Mouse (Mus musculus) liver, adult 2 months (tissue): ENCODE measurements around the gene Pou2f3. TPM values are rescaled to one million over a fixed set of nuclear protein-coding genes. Genes with fewer than 3 reads are reported as not detected.

Source experiments
- DNase-seq: peaks from one replicate; pipeline ENCODE4 v3.0.0-alpha.2; 2011; ENCODE audit warnings: low read depth, low spot score; ENCODE audit errors: extremely low read depth
- H3K27ac ChIP-seq: fragments of 200-500 bp; replicated peaks from 2 replicates; pipeline ENCODE4 v1.5.1; 2012; ENCODE audit warnings: low read depth, mild to moderate bottlenecking, control low read depth, inconsistent platforms, low read length; ENCODE audit not compliant: insufficient read depth
- H3K27me3 ChIP-seq: fragments of 200-500 bp; 2 replicates; pipeline ENCODE4 v1.6.1; 2012; ENCODE audit warnings: mild to moderate bottlenecking, moderate library complexity, low read length, inconsistent platforms; ENCODE audit not compliant: control insufficient read depth, insufficient read depth
- H3K36me3 ChIP-seq: fragments of 200-500 bp; 2 replicates; pipeline ENCODE4 v1.6.1; 2012; ENCODE audit warnings: low read length, inconsistent platforms; ENCODE audit not compliant: control insufficient read depth, insufficient read depth
- H3K4me1 ChIP-seq: fragments of 200-500 bp; 2 replicates; pipeline ENCODE4 v1.6.1; 2011; ENCODE audit warnings: low read length; ENCODE audit not compliant: control insufficient read depth, insufficient read depth
- H3K4me3 ChIP-seq: fragments of 200-500 bp; 2 replicates; pipeline ENCODE4 v1.5.1; 2011; ENCODE audit warnings: low read depth, mild to moderate bottlenecking, control low read depth, low read length, moderate library complexity; ENCODE audit not compliant: insufficient read depth
- H3K79me2 ChIP-seq: fragments of 200-500 bp; 2 replicates; pipeline ENCODE4 v1.6.1; 2012; ENCODE audit warnings: inconsistent platforms, mild to moderate bottlenecking, low read length, moderate library complexity; ENCODE audit not compliant: control insufficient read depth, insufficient read depth
- H3K9ac ChIP-seq: fragments of 200-500 bp; 2 replicates; pipeline ENCODE4 v1.6.1; 2012; ENCODE audit warnings: low read depth, mild to moderate bottlenecking, control low read depth, inconsistent platforms, low read length
- CTCF ChIP-seq: fragments of 200-500 bp; IDR thresholded peaks from 2 replicates; pipeline ENCODE4 v1.5.1; 2011; ENCODE audit warnings: low read depth, low read length, control low read depth
- POLR2A ChIP-seq: fragments of 200-500 bp; IDR thresholded peaks from 2 replicates; pipeline ENCODE4 v1.6.1; 2011; ENCODE audit warnings: low read length, control low read depth; ENCODE audit not compliant: insufficient read depth; ENCODE audit errors: extremely low read depth
- WGBS: fragments of 180-500 bp; shearing (Covaris S2); methylation state at CpG from one replicate; pipeline ENCODE4 v1.1.7; 2018; 5-methylcytosine and 5-hydroxymethylcytosine counted together
- polyA plus RNA-seq: library from polyadenylated mRNA; depleted of rRNA; stranded (reverse); fragments of >200 nt; gene quantifications from 2 replicates; pipeline ENCODE4 v1.2.3, GENCODE M21; 2012
- total RNA-seq: library from RNA; depleted of rRNA; stranded (reverse); fragments of >200 nt; gene quantifications from 2 replicates; pipeline ENCODE4 v1.2.3, GENCODE M21; 2014

Pou2f3 gene
- total and polyA plus RNA-seq, 2 experiments: not detected

DNA sequence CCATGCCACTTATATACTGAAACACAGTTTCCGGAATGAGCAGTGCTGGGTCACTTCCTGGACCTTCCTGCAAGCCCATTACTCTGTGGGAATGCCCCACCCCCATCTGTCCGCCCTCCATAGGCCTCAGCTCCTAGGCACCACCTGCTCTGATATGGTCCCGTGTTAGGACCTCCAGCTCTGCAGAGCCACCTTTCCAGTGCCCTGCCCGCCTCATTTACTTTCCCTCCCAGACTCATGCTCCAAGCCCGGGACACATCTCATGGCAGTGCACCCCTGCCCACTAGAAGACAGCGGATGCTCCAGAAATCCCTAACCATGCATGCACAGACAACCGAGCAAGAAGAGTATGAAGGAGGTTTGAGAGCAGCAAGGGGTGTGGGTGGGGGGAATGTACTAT lies 19.8 kb upstream of the Pou2f3 start:
- 75% methylated on average over 7 of the region's 7 CpGs for WGBS
- H3K27me3 ChIP-seq: no peaks in the 10 kb centered on the region
- H3K9ac ChIP-seq: peak overlapping the region; percentile 71
- peak; percentile 33 for DNase-seq
- peaks cover 26% of the 10 kb centered on the region; the same call in 1 of the 2 replicates for H3K79me2 ChIP-seq
- H3K4me1 ChIP-seq: peaks cover 76% of the 10 kb centered on the region
- H3K36me3 ChIP-seq: peaks cover 34% of the 10 kb centered on the region
- H3K4me3 ChIP-seq: no peak overlapping the region
- peak overlapping the region; percentile 89 for H3K27ac ChIP-seq
- TF ChIP-seq CTCF (no peak), POLR2A (no peak)

DNA sequence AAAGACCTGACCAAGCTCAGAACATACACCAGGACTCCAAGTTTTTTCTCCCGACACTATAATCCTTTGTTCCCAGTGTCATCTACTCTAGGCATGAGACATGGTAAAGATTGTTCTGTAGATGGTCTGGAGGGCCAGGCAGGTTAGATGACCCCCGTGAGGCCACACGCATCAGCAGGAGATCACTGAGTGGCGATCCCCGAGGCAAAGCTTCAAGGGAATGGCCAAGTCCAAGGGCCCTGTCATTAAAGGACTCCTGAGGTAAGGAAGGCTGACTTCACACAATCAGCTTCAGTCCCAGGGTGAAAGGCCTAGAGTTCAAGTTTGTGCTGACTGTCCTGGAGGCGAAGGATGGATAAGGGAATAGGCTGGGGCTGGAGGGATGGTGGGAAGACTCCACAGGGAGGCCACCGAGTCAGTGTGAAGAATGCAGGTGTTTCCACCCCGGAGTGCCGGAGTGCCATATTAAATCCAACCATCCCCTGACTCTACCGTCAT lies 19.3 kb upstream of the Pou2f3 start:
- no peak overlapping the region for H3K4me3 ChIP-seq
- TF ChIP-seq CTCF (no peak), POLR2A (no peak)
- DNase-seq: peak; percentile 59
- peaks cover 22% of the 10 kb centered on the region; the same call in 1 of the 2 replicates for H3K79me2 ChIP-seq
- H3K27ac ChIP-seq: peak overlapping the region; percentile 89
- WGBS: 64% methylated on average over 10 of the region's 10 CpGs
- peaks cover 34% of the 10 kb centered on the region for H3K36me3 ChIP-seq
- peaks cover 71% of the 10 kb centered on the region for H3K4me1 ChIP-seq
- H3K9ac ChIP-seq: peak overlapping the region; percentile 25; the same call in 1 of the 2 replicates
- no peaks in the 10 kb centered on the region for H3K27me3 ChIP-seq

DNA sequence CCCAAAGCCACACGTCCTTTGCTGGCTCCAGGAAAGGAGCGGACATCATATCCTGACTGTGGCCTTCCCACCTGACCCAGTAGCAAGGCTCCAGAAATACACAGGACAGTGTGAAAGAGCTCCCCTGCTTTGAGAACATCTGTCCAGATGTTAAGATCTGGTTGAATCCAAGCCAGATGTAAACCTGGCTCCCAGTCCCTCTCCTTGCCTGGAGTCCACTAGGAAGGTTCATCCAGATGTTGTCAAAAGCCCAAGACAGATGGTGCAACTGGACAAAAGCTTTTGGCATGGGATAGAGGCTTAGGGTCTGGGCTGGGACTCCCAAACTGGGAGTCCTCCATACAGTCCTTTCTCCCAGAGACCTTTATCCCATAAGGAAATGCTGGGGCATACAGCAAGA lies 18.6 kb upstream of the Pou2f3 start:
- Histone ChIP-seq H3K27me3 (no peaks in the 10 kb centered on the region), H3K27ac (peak overlapping the region; percentile 89), H3K9ac (peak overlapping the region; percentile 32), H3K4me1 (peaks cover 66% of the 10 kb centered on the region), H3K79me2 (peaks cover 18% of the 10 kb centered on the region; the same call in 1 of the 2 replicates), H3K4me3 (no peak overlapping the region), H3K36me3 (peaks cover 39% of the 10 kb centered on the region)
- TF ChIP-seq POLR2A (no peak), CTCF (no peak)
- 21% methylated on average over 2 of the region's 2 CpGs for WGBS
- DNase-seq: peak; percentile 81

DNA sequence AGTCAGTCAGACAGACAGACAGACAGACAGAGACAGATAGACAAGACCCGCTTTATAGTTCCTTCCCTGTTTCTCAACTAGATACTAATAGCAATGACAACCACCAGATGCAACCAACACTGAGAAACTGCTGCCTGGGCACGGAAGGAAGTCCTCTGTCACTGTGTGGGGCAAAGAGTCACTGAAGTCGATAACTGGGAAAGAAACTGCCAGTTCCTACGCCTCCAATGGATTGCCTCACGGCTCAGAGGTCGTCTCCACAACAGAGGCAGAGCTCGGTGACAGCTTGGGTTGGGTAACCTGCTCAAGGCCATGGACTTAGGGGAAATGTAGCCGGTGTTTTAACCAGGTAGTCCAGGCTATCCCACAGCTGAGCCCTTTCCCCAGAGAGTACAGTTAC lies 17.5 kb upstream of the Pou2f3 start:
- H3K36me3 ChIP-seq: peaks cover 42% of the 10 kb centered on the region
- peaks cover 16% of the 10 kb centered on the region; the same call in 1 of the 2 replicates for H3K79me2 ChIP-seq
- no peak overlapping the region; the same call in 1 of the 2 replicates for H3K4me3 ChIP-seq
- DNase-seq: peak; percentile 99
- H3K27ac ChIP-seq: peak overlapping the region; percentile 89
- H3K9ac ChIP-seq: peak overlapping the region; percentile 80
- TF ChIP-seq POLR2A (no peak), CTCF (no peak)
- peaks cover 63% of the 10 kb centered on the region for H3K4me1 ChIP-seq
- H3K27me3 ChIP-seq: no peaks in the 10 kb centered on the region
- 8% methylated on average over 8 of the region's 8 CpGs for WGBS

DNA sequence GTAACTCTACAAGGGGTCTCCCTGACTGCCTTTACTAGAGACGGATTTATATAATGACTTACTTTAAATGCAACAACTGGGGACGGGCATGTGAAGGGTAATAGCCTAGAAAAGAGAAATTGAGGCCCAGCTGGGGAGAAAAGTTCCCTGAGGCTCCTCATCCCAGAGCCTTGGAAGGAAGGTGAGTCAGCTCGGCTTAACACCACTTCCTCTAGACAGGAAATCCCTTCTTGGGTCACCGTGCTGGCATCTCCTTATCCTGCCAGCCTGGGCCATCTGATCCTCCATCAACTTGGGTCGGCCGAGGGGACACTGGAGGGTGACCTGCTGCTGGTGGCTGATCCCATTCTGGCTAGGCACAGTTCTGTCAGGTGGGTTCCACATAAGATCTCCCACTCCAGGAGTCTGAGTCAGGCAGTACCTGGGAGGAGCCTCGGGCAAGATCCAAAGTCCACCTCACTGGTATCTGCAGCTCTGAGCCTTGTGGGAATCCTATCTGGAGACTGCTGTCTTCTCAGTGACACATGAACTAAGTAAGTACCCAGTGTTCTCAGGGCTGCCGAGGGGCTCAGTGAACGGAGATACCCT lies 16.5 kb upstream of the Pou2f3 start:
- no peak for TF ChIP-seq POLR2A
- TF ChIP-seq CTCF: no peak
- H3K9ac ChIP-seq: peak overlapping the region; percentile 80
- 19% methylated on average over 9 of the region's 9 CpGs for WGBS

DNA sequence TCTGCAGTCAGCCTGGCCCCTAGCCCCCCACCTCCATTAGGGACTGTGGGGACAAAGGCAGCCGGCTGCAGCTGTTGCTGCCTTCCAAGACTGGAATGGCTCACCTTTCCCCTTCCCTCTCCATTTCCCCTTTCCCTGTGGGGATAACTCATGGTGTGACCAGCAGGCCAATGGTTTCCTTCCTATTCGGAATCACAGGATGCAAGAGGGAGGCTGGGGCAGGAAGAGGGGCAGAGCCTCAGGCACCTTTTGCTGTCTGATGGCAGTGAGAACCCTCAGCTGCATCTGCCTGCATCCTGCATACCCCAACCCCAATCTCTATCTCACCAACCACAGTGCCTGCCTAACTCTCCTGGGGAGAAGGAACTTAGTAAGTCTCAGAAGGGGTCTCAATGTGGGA lies 15.3 kb upstream of the Pou2f3 start:
- Histone ChIP-seq H3K4me3 (no peak overlapping the region), H3K79me2 (0 out of 2 replicates have a peak, but pooled peaks cover 6% of the 10 kb centered on the region), H3K9ac (peak overlapping the region; percentile 30), H3K4me1 (peaks cover 46% of the 10 kb centered on the region), H3K27me3 (no peaks in the 10 kb centered on the region), H3K27ac (peak overlapping the region; percentile 79), H3K36me3 (peaks cover 49% of the 10 kb centered on the region)
- 25% methylated on average over 2 of the region's 2 CpGs for WGBS
- TF ChIP-seq CTCF (no peak), POLR2A (no peak)
- peak; percentile 19 for DNase-seq

More for the DNA sequence above, 16.5 kb upstream of the Pou2f3 start:
- peak overlapping the region; percentile 79 for H3K27ac ChIP-seq
- H3K4me1 ChIP-seq: peaks cover 58% of the 10 kb centered on the region
- H3K27me3 ChIP-seq: no peaks in the 10 kb centered on the region
- peaks cover 15% of the 10 kb centered on the region; the same call in 1 of the 2 replicates for H3K79me2 ChIP-seq
- peak overlapping the region; percentile 0; the same call in 1 of the 2 replicates for H3K4me3 ChIP-seq
- DNase-seq: peak; percentile 78
- peaks cover 52% of the 10 kb centered on the region for H3K36me3 ChIP-seq
